Mouse (Mus musculus): ENCODE data around the gene Cemip. TPM values are rescaled to one million over a fixed set of nuclear protein-coding genes. Genes with fewer than 3 reads are reported as not detected.
A peak's percentile ranks its signal among the peaks of the same experiment; 100 is the strongest.

The Cemip gene
- polyA plus RNA-seq, 1 experiment from 2014 or later: not detected

DNA sequence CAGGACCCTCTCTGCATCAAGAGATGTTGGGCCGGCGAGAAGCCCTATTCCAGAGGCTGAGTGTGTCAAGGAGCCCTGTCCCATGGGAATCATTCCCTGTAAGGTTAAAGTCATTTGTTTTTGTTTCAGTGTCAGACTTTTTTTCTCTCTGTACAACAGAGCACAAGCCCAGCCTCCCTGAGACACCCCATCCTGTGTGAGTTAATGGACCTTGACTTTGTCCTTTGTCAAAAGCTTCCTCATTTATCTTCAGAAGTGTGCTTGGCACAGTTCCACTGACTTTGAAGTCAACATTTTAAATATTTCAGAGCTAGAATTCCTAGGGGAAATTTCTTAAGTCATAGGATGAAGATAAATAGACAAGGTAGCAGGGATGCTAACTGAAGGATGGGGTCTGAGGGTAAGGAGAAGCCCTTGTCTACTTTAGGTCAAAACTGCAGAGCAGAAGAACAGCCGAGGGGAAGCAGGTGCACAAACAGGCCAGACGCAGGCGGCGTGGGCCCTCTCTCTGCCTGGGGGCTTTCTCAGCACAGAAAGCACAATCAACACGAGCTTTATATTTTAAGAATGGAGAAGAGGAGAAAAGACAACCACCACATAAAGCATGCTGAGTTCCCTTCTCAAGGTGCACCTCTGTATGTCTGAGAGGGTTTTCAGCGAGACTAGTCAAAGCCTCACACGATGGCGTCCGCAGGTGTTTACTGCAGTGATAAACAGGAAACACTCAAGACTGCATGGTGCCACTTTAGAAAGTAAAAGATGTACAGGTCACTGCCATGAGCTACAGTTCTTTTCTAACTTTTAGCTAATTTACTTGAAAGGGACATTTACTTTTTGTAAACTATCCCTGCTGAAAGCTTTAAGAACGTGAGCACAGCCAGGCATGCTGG lies 33.2 kb upstream of the Cemip start:
- ATAC-seq (ENCODE audit: low read depth): no peak
- H3K4me1 ChIP-seq (ENCODE audit: control insufficient read depth, low read depth, low read length): peaks cover 16% of the 10 kb centered on the region
- 69% methylated on average over 12 of the region's 12 CpGs for WGBS (ENCODE audit: insufficient replicate concordance)

DNA sequence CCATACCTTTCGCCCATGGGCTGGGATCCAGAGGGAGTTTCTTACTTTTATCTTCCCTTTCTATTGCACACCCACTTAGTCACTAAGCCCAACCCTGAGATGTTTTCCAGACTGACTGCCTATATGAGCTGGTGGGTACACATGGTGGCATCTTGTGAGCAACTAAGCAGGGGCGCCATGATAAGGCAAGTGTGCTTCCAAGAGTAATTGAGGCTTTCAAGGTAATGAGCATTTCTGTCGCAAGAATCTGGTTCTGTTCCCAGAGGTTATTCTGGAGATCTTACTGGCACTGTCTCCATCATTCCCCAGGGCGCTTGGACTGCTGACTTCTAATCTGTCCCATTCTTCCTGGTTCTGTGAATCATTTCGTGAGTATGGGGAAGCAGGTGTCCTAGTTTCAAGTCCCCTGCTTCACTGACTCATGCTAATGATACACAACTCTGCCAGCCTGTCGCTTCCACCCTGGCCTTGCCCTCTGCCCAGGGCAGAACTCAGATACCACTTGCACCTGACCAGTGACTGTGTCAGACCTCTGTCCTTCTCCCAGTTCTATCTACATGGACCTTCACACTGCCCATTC lies 31.3 kb upstream of the Cemip start:
- Histone ChIP-seq H3K27ac (ENCODE audit: low read length) (no peak overlapping the region), H3K27me3 (ENCODE audit: control insufficient read depth, insufficient read depth, low read depth, low read length) (no peaks in the 10 kb centered on the region), H3K9me3 (replicated peaks; ENCODE audit: control insufficient read depth, low read length) (no peaks in the 10 kb centered on the region), H3K4me1 (ENCODE audit: control insufficient read depth, low read depth, low read length) (peaks cover 16% of the 10 kb centered on the region), H3K36me3 (ENCODE audit: control insufficient read depth, insufficient read depth) (peaks cover 6% of the 10 kb centered on the region; the same call in 1 of the 2 replicates), H3K4me2 (ENCODE audit: low read depth, low read length) (no peak overlapping the region), H3K4me3 (ENCODE audit: low read depth, low read length) (no peak overlapping the region), H3K9ac (ENCODE audit: low read depth, low read length) (no peak overlapping the region)
- 67% methylated on average over 6 of the region's 6 CpGs for WGBS (ENCODE audit: insufficient replicate concordance)
- no peak for ATAC-seq (ENCODE audit: low read depth)

More for the DNA sequence above, 33.2 kb upstream of the Cemip start:
- Histone ChIP-seq H3K4me2 (ENCODE audit: low read depth, low read length) (no peak overlapping the region), H3K9me3 (replicated peaks; ENCODE audit: control insufficient read depth, low read length) (no peaks in the 10 kb centered on the region), H3K36me3 (ENCODE audit: control insufficient read depth, insufficient read depth) (no peaks in the 10 kb centered on the region), H3K27me3 (ENCODE audit: control insufficient read depth, insufficient read depth, low read depth, low read length) (no peaks in the 10 kb centered on the region), H3K9ac (ENCODE audit: low read depth, low read length) (no peak overlapping the region), H3K27ac (ENCODE audit: low read length) (no peak overlapping the region), H3K4me3 (ENCODE audit: low read depth, low read length) (no peak overlapping the region)

DNA sequence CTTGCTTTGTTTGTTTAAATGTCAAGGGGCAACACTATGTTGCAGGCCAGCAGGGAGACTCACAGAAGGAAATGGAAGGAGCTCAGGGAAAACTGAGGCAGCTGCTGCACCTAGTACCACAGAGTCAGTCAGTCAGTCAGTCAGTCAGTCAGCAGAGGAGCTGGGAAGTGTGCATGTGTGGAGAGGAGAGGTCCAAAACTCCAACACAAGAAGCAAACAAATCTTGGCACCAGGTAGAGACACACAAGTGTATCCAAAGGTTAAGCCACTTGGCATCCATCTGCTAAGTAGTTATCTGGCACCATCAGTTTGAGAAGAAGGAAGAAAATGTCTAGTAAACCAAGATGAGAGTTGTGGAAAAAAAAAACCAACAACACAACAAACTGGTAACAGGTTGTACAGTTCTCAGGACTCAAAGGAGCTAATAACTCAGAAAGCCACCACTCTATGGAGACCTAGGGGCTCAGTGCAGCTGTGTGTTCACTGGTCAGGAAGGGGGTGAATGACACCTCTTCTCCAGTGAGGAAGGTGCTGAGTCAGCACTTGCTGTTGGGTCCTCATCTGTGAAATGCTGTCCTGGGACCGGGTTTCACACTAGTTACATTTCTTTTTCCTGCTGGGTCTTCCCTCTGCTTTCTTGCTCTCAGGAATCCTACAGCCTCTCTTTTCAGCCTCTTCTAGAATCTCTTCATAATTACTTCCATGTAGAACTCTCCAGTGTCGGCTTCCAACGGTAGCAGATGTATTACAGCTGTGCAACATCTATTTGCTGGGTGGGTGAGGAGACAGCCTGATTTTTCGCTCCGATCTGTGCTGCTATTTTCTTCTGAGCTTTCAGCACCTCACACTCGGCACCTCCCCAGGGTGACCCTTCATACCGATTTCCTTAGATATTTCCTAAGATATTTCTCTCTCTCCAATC lies 30.6 kb upstream of the Cemip start:
- no peak for ATAC-seq (ENCODE audit: low read depth)
- peaks cover 14% of the 10 kb centered on the region for H3K4me1 ChIP-seq (ENCODE audit: control insufficient read depth, low read depth, low read length)
- 71% methylated on average over 7 of the region's 7 CpGs for WGBS (ENCODE audit: insufficient replicate concordance)

DNA sequence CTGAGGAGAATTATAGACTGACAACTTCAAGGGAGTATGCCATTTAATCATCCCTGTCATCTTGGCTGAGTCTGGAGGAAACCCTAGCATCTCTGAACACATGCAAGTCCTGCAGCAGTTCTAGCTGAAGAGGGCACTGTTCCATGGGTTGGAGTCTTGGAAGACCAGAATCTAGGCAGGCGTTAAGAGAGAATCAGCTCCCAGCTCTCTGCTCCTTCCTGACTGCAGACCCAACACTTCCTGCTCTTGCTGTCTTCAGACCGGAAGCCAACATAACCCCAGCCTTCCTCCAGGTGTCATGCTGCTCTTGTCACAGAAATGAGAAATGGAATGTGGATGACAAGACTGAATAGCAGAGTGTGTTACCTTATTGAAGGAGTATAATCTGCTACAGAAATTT lies 29.1 kb upstream of the Cemip start:
- Histone ChIP-seq H3K4me1 (ENCODE audit: control insufficient read depth, low read depth, low read length) (peaks cover 2% of the 10 kb centered on the region), H3K4me3 (ENCODE audit: low read depth, low read length) (no peak overlapping the region), H3K9ac (ENCODE audit: low read depth, low read length) (no peak overlapping the region), H3K9me3 (replicated peaks; ENCODE audit: control insufficient read depth, low read length) (no peaks in the 10 kb centered on the region), H3K36me3 (ENCODE audit: control insufficient read depth, insufficient read depth) (peaks cover 6% of the 10 kb centered on the region; the same call in 1 of the 2 replicates), H3K27me3 (ENCODE audit: control insufficient read depth, insufficient read depth, low read depth, low read length) (no peaks in the 10 kb centered on the region), H3K27ac (ENCODE audit: low read length) (no peak overlapping the region), H3K4me2 (ENCODE audit: low read depth, low read length) (no peak overlapping the region)
- no peak for ATAC-seq (ENCODE audit: low read depth)
- WGBS (ENCODE audit: insufficient replicate concordance): 35% methylated on average over 2 of the region's 2 CpGs

More for the DNA sequence above, 30.6 kb upstream of the Cemip start:
- Histone ChIP-seq H3K36me3 (ENCODE audit: control insufficient read depth, insufficient read depth) (peaks cover 6% of the 10 kb centered on the region; the same call in 1 of the 2 replicates), H3K27ac (ENCODE audit: low read length) (no peak overlapping the region), H3K9ac (ENCODE audit: low read depth, low read length) (no peak overlapping the region), H3K27me3 (ENCODE audit: control insufficient read depth, insufficient read depth, low read depth, low read length) (no peaks in the 10 kb centered on the region), H3K4me3 (ENCODE audit: low read depth, low read length) (no peak overlapping the region), H3K9me3 (replicated peaks; ENCODE audit: control insufficient read depth, low read length) (no peaks in the 10 kb centered on the region), H3K4me2 (ENCODE audit: low read depth, low read length) (no peak overlapping the region)

DNA sequence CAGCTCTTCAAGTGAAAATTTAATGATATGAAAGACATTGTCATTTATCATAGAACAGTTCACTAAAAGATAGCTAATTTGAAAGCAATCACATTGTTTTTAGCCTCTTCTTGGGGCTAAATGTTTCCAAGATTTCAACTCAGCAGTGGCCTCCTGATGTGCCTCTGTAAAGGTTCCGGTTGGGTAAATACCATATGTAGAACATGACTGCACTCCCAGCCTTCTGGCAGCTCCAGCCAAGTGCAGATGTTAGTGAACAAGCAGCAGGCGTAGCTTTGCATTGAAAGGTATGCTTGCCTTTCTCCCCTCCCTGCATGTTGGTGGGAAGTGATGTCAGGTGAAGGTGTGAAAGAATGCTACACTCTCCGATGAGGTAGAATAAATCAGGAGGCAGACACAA lies 28.5 kb upstream of the Cemip start:
- Histone ChIP-seq H3K36me3 (ENCODE audit: control insufficient read depth, insufficient read depth) (peaks cover 6% of the 10 kb centered on the region; the same call in 1 of the 2 replicates), H3K4me3 (ENCODE audit: low read depth, low read length) (no peak overlapping the region), H3K4me2 (ENCODE audit: low read depth, low read length) (no peak overlapping the region), H3K27ac (ENCODE audit: low read length) (no peak overlapping the region), H3K9ac (ENCODE audit: low read depth, low read length) (no peak overlapping the region), H3K4me1 (ENCODE audit: control insufficient read depth, low read depth, low read length) (no peaks in the 10 kb centered on the region; the same call in none of the 2 replicates), H3K9me3 (replicated peaks; ENCODE audit: control insufficient read depth, low read length) (no peaks in the 10 kb centered on the region), H3K27me3 (ENCODE audit: control insufficient read depth, insufficient read depth, low read depth, low read length) (no peaks in the 10 kb centered on the region)
- 65% methylated on average over 3 of the region's 3 CpGs for WGBS (ENCODE audit: insufficient replicate concordance)
- ATAC-seq (ENCODE audit: low read depth): no peak

DNA sequence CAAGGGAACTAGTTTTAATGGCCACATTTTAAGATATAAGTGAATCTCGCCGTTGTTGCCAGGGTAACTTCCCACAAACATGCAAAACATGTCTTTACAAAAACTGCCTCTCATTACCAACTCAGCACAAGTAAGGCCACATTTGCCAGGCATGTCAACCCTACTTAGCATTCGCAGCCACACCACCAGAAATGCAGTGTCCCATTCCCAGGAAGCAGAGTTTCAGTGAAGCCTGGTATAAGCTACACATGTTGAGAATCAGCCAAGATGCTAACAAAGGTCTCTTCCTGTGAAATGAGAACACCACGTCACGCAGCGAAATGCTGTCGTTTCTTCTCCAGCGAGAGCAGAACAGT lies 26.7 kb upstream of the Cemip start:
- no peak for ATAC-seq (ENCODE audit: low read depth)
- H3K9ac ChIP-seq (ENCODE audit: low read depth, low read length): no peak overlapping the region
- H3K27ac ChIP-seq (ENCODE audit: low read length): no peak overlapping the region
- H3K9me3 ChIP-seq (replicated peaks; ENCODE audit: control insufficient read depth, low read length): no peaks in the 10 kb centered on the region
- H3K4me3 ChIP-seq (ENCODE audit: low read depth, low read length): no peak overlapping the region
- 79% methylated on average over 8 of the region's 8 CpGs for WGBS (ENCODE audit: insufficient replicate concordance)
- H3K4me2 ChIP-seq (ENCODE audit: low read depth, low read length): no peak overlapping the region
- H3K4me1 ChIP-seq (ENCODE audit: control insufficient read depth, low read depth, low read length): no peaks in the 10 kb centered on the region; the same call in none of the 2 replicates
- peaks cover 6% of the 10 kb centered on the region; the same call in 1 of the 2 replicates for H3K36me3 ChIP-seq (ENCODE audit: control insufficient read depth, insufficient read depth)
- H3K27me3 ChIP-seq (ENCODE audit: control insufficient read depth, insufficient read depth, low read depth, low read length): no peaks in the 10 kb centered on the region

DNA sequence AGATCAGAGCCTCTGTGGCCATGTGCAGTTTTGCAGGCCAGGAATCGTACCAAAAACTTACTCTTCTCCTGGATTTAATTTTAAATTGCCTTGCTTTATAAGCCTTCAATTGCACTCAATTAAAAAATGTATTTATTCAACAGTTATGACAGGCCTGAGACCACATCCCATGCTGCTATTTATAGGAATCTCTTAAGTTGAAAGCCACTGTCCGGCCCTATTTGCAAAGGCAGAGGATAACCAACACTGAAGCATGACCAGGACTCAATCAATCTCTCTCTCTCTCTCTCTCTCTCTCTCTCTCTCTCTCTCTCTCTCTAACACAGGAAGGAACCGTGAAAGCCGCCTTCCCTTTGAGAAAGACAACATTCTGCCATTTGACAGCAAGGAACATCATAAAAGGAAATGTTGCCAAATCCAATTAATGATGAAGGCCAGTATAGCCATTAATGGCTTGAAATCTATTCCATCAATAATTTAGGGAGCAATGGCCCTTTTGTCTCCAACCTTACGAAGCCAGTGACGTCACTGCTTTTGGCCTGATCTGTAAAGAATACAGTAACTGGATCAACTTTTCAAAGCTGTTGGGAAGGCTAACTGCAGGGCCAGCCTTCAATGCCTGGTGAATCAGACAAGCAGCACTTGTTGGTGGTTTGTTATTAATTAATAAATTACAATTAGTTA lies 26.2 kb upstream of the Cemip start:
- Histone ChIP-seq H3K27ac (ENCODE audit: low read length) (peak overlapping the region; percentile 59; the same call in 1 of the 2 replicates), H3K4me2 (ENCODE audit: low read depth, low read length) (no peak overlapping the region), H3K9ac (ENCODE audit: low read depth, low read length) (no peak overlapping the region), H3K36me3 (ENCODE audit: control insufficient read depth, insufficient read depth) (peaks cover 6% of the 10 kb centered on the region; the same call in 1 of the 2 replicates), H3K27me3 (ENCODE audit: control insufficient read depth, insufficient read depth, low read depth, low read length) (no peaks in the 10 kb centered on the region), H3K4me1 (ENCODE audit: control insufficient read depth, low read depth, low read length) (no peaks in the 10 kb centered on the region; the same call in none of the 2 replicates), H3K9me3 (replicated peaks; ENCODE audit: control insufficient read depth, low read length) (no peaks in the 10 kb centered on the region), H3K4me3 (ENCODE audit: low read depth, low read length) (no peak overlapping the region)
- 69% methylated on average over 6 of the region's 6 CpGs for WGBS (ENCODE audit: insufficient replicate concordance)
- ATAC-seq (ENCODE audit: low read depth): no peak

DNA sequence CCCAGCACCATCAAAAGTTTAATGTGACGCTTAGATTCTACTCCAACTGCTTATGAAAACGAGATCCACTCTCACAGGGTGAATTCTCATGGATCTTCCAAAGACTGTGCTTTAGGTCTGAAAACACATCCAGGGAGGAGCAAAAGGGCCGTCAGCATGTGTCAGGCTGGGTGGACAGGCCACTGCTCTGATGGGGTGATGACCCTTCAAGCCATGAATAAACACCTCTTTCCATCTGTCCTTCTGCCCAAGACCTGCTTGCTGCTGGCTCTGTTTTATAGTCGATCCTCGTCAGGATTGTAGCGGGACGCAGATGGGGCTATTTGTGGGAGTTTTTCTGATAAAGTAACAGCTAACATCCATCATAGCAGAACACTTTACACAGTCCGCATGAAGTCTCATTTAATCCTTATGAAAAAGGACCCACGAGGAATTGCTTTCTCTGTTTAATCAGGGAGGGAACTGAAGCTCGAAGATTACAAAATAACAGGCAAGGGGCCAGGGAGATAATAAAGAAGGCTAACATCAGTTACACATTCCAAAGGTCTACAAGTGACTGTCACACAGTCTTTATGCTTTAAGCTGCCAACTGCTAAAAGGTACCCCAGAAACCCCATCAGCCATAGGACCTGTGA lies 25.5 kb upstream of the Cemip start:
- peaks cover 6% of the 10 kb centered on the region; the same call in 1 of the 2 replicates for H3K36me3 ChIP-seq (ENCODE audit: control insufficient read depth, insufficient read depth)

More for the DNA sequence above, 25.5 kb upstream of the Cemip start:
- Histone ChIP-seq H3K9me3 (replicated peaks; ENCODE audit: control insufficient read depth, low read length) (no peaks in the 10 kb centered on the region), H3K4me2 (ENCODE audit: low read depth, low read length) (no peak overlapping the region), H3K4me3 (ENCODE audit: low read depth, low read length) (no peak overlapping the region), H3K27me3 (ENCODE audit: control insufficient read depth, insufficient read depth, low read depth, low read length) (no peaks in the 10 kb centered on the region), H3K9ac (ENCODE audit: low read depth, low read length) (no peak overlapping the region), H3K4me1 (ENCODE audit: control insufficient read depth, low read depth, low read length) (no peaks in the 10 kb centered on the region; the same call in none of the 2 replicates), H3K27ac (ENCODE audit: low read length) (peak overlapping the region; percentile 59)
- 59% methylated on average over 10 of the region's 10 CpGs for WGBS (ENCODE audit: insufficient replicate concordance)
- ATAC-seq (ENCODE audit: low read depth): peak; percentile 64; the same call in 1 of the 2 replicates
